Mouse (Mus musculus) NIH3T3 (cell line): ENCODE results near the gene Eml6.

Experiments
- DNase-seq: peaks from one replicate; pipeline ENCODE4 v3.0.0-alpha.2; 2012; ENCODE audit warnings: low read depth

Gene Eml6

DNA sequence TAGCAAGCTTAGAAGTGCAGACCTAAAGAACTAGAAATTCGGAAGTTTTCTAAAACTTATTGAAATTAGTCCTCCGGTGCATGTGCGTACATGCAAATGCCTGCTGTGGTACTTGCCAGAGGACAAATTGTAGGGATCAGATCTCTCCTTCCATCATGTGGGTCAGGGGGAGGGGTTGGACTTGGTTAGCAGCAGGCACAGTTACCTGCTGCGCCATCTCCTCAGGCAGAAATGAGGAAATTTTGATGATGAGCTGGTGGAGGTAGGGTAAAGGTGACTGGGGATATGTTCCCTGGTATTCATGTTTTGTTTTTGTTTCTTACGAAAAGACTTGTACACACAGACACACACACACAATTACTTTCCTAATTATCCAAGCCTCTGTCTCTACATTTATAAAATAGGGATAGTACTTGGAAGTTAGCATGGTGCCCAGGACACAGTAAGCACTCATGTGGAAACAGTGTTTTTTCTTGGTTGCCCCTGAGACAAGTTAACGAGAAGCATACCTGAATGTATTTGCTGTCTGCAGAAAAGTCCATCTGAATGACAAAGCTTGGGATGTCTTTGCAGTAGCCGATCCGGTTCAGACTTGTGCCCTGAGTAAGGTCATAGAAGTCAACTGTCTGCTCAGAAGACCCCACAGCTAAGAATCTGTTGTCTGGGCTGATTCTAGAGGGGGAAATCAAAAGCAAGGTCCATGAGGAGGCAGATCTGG lies 276.9 kb downstream of the Eml6 start:
- DNase-seq = no peak

- no peak for DNase-seq
Measured at GRCm38 (mm10) chr11:29747881-29748280, 278.0 kb downstream of the Eml6 start.

- no peak for DNase-seq
Measured at GRCm38 (mm10) chr11:29747365-29747764, 278.5 kb downstream of the Eml6 start.

GRCm38 (mm10) chr11:29746203-29746602 lies 279.6 kb downstream of the Eml6 start:
- no peak for DNase-seq

DNA sequence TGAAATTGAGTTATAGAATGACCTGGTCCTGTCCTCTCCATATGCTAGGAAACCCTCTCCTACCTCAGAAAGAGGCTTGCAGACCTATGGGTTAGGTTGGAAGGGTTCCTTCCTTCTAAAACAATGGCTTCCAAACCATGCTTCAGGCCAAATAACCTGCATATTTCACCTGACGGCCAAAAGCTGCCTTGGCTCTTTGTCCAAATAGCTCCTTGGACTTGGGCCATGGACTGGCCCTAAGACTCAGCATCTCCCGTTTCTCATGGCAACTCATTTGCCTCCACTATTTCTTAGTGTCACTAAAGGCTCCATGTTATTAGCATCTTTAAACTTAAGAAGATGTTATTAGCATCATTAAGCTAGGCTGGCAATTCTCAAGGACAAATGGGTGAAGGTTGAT lies 280.3 kb downstream of the Eml6 start:
- DNase-seq = no peak

DNA sequence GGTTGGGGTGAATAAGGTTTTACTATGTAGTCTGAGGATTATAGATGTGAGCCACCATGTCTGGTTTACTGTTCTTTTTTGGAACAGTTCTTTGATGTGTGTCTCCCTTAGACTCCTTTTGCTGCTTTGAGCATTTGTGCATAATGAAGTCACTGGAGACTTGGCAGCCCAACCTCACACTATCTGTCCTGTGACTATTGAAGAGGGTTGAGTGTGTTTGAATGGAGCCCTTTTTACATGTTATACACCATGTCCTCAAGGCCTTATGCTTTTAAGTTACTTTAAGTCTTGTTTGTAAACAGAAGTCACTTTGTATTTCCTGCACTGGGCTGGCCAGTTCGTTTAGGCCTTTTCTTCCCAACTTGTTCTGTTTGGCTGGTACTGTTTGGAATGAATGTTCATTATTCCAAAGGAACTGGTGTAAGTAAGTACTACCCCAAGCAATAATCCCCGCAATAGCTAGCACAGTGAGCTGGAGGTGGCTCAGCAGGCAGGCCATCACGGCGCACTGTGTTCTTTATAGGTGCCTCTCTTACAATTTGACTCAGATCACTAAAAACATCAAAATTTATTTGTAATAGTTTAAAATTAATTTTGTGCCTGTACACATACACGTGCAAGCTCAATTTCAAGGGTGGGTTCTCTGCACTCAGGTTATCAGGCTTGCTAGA lies 280.9 kb downstream of the Eml6 start:
- DNase-seq = no peak

DNA sequence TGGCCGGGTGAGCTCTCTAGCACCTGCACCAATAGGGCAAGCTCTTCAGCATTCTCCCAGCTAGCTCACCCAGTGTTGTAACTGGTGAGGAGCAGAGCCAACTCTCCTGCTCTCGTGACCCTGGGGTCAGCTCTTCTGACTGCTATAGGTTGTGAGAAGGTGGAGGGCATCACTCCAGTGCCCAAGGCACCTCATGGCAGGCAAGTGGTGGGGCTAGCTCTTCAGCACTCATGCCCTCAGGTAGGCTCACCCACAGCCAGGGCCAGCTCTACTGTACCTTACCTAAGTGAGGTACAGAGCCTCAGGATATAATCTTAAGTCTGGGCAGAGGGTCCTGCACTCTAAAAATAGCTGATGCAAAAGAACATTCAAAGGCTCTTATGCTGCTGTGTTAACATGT lies 286.1 kb downstream of the Eml6 start:
- DNase-seq = no peak

GRCm38 (mm10) chr11:29727901-29728300 lies 297.9 kb downstream of the Eml6 start:
- DNase-seq = no peak

DNA sequence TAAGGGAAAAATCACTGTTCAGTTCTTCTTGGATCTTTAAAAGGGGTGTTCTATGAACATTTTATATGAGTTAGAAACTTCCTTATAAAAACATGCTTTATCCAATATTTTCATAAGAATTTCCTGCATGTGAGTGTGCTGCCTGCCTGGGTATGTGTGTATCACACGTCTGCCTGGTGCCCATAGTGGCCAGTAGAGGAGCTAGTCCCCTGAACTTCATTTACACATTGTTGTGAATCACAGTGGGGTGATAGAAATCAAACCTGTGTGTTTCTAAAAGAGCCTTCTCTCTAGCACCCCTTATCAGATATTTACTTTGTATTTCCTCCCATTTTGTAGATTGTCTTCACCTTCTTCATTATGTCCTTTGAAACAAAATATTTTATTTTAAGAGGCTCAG lies 300.2 kb downstream of the Eml6 start:
- DNase-seq = no peak

GRCm38 (mm10) chr11:29725167-29725566 lies 300.7 kb downstream of the Eml6 start:
- DNase-seq = no peak

GRCm38 (mm10) chr11:29724213-29724612 lies 301.6 kb downstream of the Eml6 start:
- no peak for DNase-seq

GRCm38 (mm10) chr11:29719597-29719996 lies 306.2 kb downstream of the Eml6 start:
- no peak for DNase-seq

GRCm38 (mm10) chr11:29718541-29718940 lies 307.3 kb downstream of the Eml6 start:
- DNase-seq = no peak

DNA sequence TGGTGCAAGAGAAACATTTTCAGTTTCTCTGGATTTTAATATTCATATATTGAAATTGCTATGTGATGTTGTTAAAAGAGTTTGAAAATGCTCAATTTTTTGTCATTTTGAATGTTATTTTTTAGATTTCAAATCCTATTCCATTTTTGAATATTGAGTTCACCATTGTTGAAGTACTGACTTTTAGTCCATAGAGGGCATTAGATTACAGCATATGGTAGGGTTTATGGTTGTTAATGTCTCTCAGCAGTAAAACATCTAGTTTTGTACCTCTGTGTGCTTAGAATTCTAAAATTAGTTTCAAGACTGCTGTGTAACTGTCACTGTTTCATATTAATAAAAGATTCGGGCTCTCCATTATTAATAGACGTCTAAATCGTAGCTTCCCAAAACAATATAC lies 310.3 kb downstream of the Eml6 start:
- peak; percentile 21 for DNase-seq

DNA sequence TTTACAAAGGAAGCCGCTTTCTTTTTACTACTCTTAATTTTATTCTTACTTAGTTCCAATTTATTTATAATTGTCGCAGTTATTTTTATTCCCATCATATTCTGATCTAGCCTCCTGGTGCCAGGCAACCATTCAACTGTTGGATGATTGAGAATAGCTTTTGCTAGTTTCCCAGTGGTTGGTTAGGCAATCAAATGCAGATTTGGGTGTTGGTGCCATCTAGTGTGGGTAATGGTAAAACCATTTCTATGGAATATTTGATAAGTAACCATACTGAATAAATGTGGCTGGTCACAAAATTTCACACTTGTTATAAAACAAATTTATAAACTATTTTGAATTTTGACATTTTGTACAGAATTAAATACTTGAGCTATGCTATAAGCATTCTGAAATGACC lies 311.0 kb downstream of the Eml6 start:
- peak; percentile 75 for DNase-seq

DNA sequence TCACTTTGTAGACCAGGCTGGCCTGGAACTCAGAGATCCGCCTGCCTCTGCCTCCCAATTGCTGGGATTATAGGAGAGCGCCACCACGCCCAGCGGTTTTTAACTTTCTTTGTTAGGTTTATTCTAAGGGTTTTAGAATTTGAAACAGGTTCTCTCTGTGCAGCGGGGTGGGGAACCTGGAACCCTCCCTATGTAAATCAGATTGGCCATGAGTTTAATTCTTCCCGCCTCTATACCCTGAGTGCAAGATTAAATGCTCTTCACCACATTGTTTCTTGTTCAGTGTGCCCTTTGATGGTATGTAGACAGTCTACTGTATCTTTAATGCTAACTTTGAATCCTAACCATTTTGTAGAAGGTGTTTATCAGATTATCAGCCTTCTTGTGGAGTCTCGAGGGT lies 311.7 kb downstream of the Eml6 start:
- DNase-seq = no peak

GRCm38 (mm10) chr11:29709512-29709911 lies 316.3 kb downstream of the Eml6 start:
- no peak for DNase-seq

DNA sequence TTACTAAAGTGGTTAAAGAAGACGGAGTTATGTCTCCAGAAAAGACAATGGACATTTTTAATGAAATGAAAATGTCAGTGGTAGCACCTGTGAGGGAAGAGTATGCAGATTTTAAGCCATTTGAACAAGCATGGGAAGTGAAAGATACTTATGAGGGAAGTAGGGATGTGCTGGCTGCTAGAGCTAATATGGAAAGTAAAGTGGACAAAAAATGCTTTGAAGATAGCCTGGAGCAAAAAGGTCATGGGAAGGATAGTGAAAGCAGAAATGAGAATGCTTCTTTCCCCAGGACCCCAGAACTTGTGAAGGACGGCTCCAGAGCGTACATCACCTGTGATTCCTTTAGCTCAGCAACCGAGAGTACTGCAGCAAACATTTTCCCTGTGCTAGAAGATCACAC lies 319.0 kb downstream of the Eml6 start:
- no peak for DNase-seq

- no peak for DNase-seq
Measured at GRCm38 (mm10) chr11:29705263-29705662, 320.6 kb downstream of the Eml6 start.

- no peak for DNase-seq
Measured at GRCm38 (mm10) chr11:29702721-29703120, 323.1 kb downstream of the Eml6 start.

- DNase-seq = no peak
Measured at GRCm38 (mm10) chr11:29694754-29695153, 331.1 kb downstream of the Eml6 start.

- DNase-seq = peak; percentile 93
Measured at GRCm38 (mm10) chr11:29693576-29694410, 332.0 kb downstream of the Eml6 start.
